Mouse (Mus musculus) left cerebral cortex, postnatal 25 days (tissue): ENCODE data around the gene 0610012G03Rik. TPM values are rescaled to one million over a fixed set of nuclear protein-coding genes. Genes with fewer than 3 reads are reported as not detected.
"Not testable (repeated sequence)": the region's sequence is repeated elsewhere in the genome, so short reads cannot be mapped to it uniquely, and the experiment has no call there.

Source experiments
- DNase-seq, 2 experiments: peaks; one replicate each; pipeline ENCODE4 v3.0.0; 2022; ENCODE audit warnings: low spot score in 2 of 2, mixed read lengths in 1 of 2
- intact Hi-C: fragments of 180-260 bp; cut with DNase I; formaldehyde crosslinking; loops from one replicate; pipeline ENCODE4 v1.15.1; 2025
- total RNA-seq, 2 experiments: library from RNA; stranded (reverse); gene quantifications; 2 replicates each; pipeline ENCODE4 v1.2.3; 2021

The 0610012G03Rik gene
- 10 to 100 TPM; 45.3 to 47.3 TPM for total RNA-seq

GRCm38 (mm10) chr16:31948345-31948774, at the start of gene 0610012G03Rik, which contains the start of gene Ncbp2:
TSS of gene 0610012G03Rik (minus strand) at chr16:31948494.
TSS of gene Ncbp2 (plus strand) at chr16:31948513.
- peak; percentile 97 to 98 for DNase-seq
- intact Hi-C loops, result loop anchor here (2.0 kb wide), 1 partner anchor 54 kb away; the partner anchor contains the start of gene Senp5

- intact Hi-C loops, result no loop called here
- no peak for DNase-seq
Measured at GRCm38 (mm10) chr16:31996371-31996770, 48.1 kb upstream of the 0610012G03Rik start.

- DNase-seq, result peak in 1 of 2 experiments; percentile 31
- intact Hi-C loops, result no loop called here
Measured at GRCm38 (mm10) chr16:31993946-31994345, 45.7 kb upstream of the 0610012G03Rik start.

- intact Hi-C loops, result no loop called here
- DNase-seq, result no peak
Measured at GRCm38 (mm10) chr16:31993195-31993594, 44.9 kb upstream of the 0610012G03Rik start.

- intact Hi-C loops, result no loop called here
- no peak for DNase-seq
Measured at GRCm38 (mm10) chr16:31992039-31992438, 43.7 kb upstream of the 0610012G03Rik start.

- intact Hi-C loops, result no loop called here
Measured at GRCm38 (mm10) chr16:31980946-31981345, 32.7 kb upstream of the 0610012G03Rik start.

GRCm38 (mm10) chr16:31979501-31979900, 31.2 kb upstream of the 0610012G03Rik start:
- no peak for DNase-seq
- intact Hi-C loops, result no loop called here

More at GRCm38 (mm10) chr16:31980946-31981345, 32.7 kb upstream of the 0610012G03Rik start:
- DNase-seq, result no peak

GRCm38 (mm10) chr16:31975258-31975657, 27.0 kb upstream of the 0610012G03Rik start:
- no peak for DNase-seq
- intact Hi-C loops, result no loop called here

- peak in 1 of 2 experiments; percentile 67 for DNase-seq
- intact Hi-C loops, result no loop called here
Measured at GRCm38 (mm10) chr16:31963224-31963623, 14.9 kb upstream of the 0610012G03Rik start.

- peak in 1 of 2 experiments; percentile 36 for DNase-seq
- intact Hi-C loops, result loop anchor here (2.0 kb wide), 1 partner anchor 55 kb away; the partner anchor contains the start of gene Senp5
Measured at GRCm38 (mm10) chr16:31947901-31948316, 385 bp downstream of the 0610012G03Rik start.

- intact Hi-C loops, result no loop called here
- no peak for DNase-seq
Measured at GRCm38 (mm10) chr16:31947333-31947732, 961 bp downstream of the 0610012G03Rik start.

- intact Hi-C loops, DNase-seq: not testable (repeated sequence)
Measured at GRCm38 (mm10) chr16:31945986-31946385, 2.3 kb downstream of the 0610012G03Rik start.

- intact Hi-C loops, result no loop called here
- DNase-seq, result no peak
Measured at GRCm38 (mm10) chr16:31945372-31945771, 2.9 kb downstream of the 0610012G03Rik start.

- peak in 1 of 2 experiments; percentile 23 for DNase-seq
- intact Hi-C loops, result no loop called here
Measured at GRCm38 (mm10) chr16:31944698-31945255, 3.5 kb downstream of the 0610012G03Rik start.

- intact Hi-C loops, result no loop called here
- peak; percentile 80 to 83 for DNase-seq
Measured at GRCm38 (mm10) chr16:31943980-31944379, 4.3 kb downstream of the 0610012G03Rik start.

- intact Hi-C loops, result no loop called here
- DNase-seq, result no peak
Measured at GRCm38 (mm10) chr16:31940586-31940985, 7.7 kb downstream of the 0610012G03Rik start.

- no peak for DNase-seq
- intact Hi-C loops, result no loop called here
Measured at GRCm38 (mm10) chr16:31938856-31939255, 9.4 kb downstream of the 0610012G03Rik start.

- intact Hi-C loops, result no loop called here
- DNase-seq, result no peak
Measured at GRCm38 (mm10) chr16:31936568-31936967, 11.7 kb downstream of the 0610012G03Rik start.

GRCm38 (mm10) chr16:31935091-31935979, 13.0 kb downstream of the 0610012G03Rik start:
- peak; percentile 48 to 71 for DNase-seq
- intact Hi-C loops, result no loop called here

GRCm38 (mm10) chr16:31934550-31935010, 13.7 kb downstream of the 0610012G03Rik start:
- peak in 1 of 2 experiments; percentile 36 for DNase-seq
- intact Hi-C loops, result loop anchor here (5.0 kb wide), 1 partner anchor 182 kb away; no protein-coding TSS in a partner anchor
